Mouse (Mus musculus) left cerebral cortex, postnatal 10 days (tissue): ENCODE results near the gene Stat5b. TPM values are rescaled to one million over a fixed set of nuclear protein-coding genes. Genes with fewer than 3 reads are reported as not detected.

ENCODE experiments used
- DNase-seq, 2 experiments: peaks; one replicate each; pipeline ENCODE4 v3.0.0; 2021 to 2022; ENCODE audit warnings: low spot score in 2 of 2, mixed read lengths in 1 of 2; ENCODE audit errors: extremely low spot score in 1 of 2
- intact Hi-C: fragments of 180-260 bp; cut with DNase I; formaldehyde crosslinking; loops from one replicate; pipeline ENCODE4 v1.15.1; 2025
- total RNA-seq, 2 experiments: library from RNA; stranded (reverse); gene quantifications; 2 replicates each; pipeline ENCODE4 v1.2.3; 2021

The Stat5b gene
- total RNA-seq, 2 experiments from 2014 or later: 12.4 to 13.4 TPM

- intact Hi-C loops: no loop called here
- no peak for DNase-seq
Measured at GRCm38 (mm10) chr11:100785774-100786173, 64.8 kb downstream of the Stat5b start.

GRCm38 (mm10) chr11:100784286-100784685, 66.2 kb downstream of the Stat5b start:
- DNase-seq: no peak
- intact Hi-C loops: no loop called here

- intact Hi-C loops: no loop called here
- DNase-seq: no peak
Measured at GRCm38 (mm10) chr11:100782568-100782967, 68.0 kb downstream of the Stat5b start.

- DNase-seq: no peak
- intact Hi-C loops: no loop called here
Measured at GRCm38 (mm10) chr11:100781763-100782475, 68.6 kb downstream of the Stat5b start.

- no peak for DNase-seq
- intact Hi-C loops: no loop called here
Measured at GRCm38 (mm10) chr11:100780247-100780646, 70.3 kb downstream of the Stat5b start.

- intact Hi-C loops: loop anchor here (5.0 kb wide), 1 partner anchor 74 kb away; the partner anchor contains the start of gene Stat5b
- DNase-seq: no peak
Measured at GRCm38 (mm10) chr11:100778069-100778468, 72.5 kb downstream of the Stat5b start.

- intact Hi-C loops: loop anchor here (5.0 kb wide), 1 partner anchor 76 kb away; the partner anchor contains the start of gene Stat5b
- no peak for DNase-seq
Measured at GRCm38 (mm10) chr11:100775921-100776320, 74.6 kb downstream of the Stat5b start.

- intact Hi-C loops: no loop called here
- DNase-seq: no peak
Measured at GRCm38 (mm10) chr11:100774261-100774660, 76.3 kb downstream of the Stat5b start.

- intact Hi-C loops: no loop called here
- DNase-seq: peak in 1 of 2 experiments; percentile 88
Measured at GRCm38 (mm10) chr11:100770646-100771408, 79.7 kb downstream of the Stat5b start, which contains the start of gene Ghdc. Gene Ghdc, minus strand, starts transcription at chr11:100770957.

GRCm38 (mm10) chr11:100769980-100770379, 80.5 kb downstream of the Stat5b start:
- intact Hi-C loops: loop anchor here (10.0 kb wide), 1 partner anchor 185 kb away; no protein-coding TSS in a partner anchor
- peak in 1 of 2 experiments; percentile 49 for DNase-seq

- no peak for DNase-seq
- intact Hi-C loops: loop anchor here (10.0 kb wide), 1 partner anchor 187 kb away; no protein-coding TSS in a partner anchor
Measured at GRCm38 (mm10) chr11:100767871-100768270, 82.7 kb downstream of the Stat5b start.

- DNase-seq: no peak
- intact Hi-C loops: loop anchor here (10.0 kb wide), 1 partner anchor 188 kb away; no protein-coding TSS in a partner anchor
Measured at GRCm38 (mm10) chr11:100766726-100767125, 83.8 kb downstream of the Stat5b start.

GRCm38 (mm10) chr11:100762831-100763230, 87.7 kb downstream of the Stat5b start, which contains the start of gene Hcrt:
Gene Hcrt, minus strand, starts transcription at chr11:100762931.
- DNase-seq: no peak
- intact Hi-C loops: loop anchor here (10.0 kb wide), 1 partner anchor 192 kb away; no protein-coding TSS in a partner anchor

GRCm38 (mm10) chr11:100761547-100762045, 88.9 kb downstream of the Stat5b start:
- intact Hi-C loops: loop anchor here (2.0 to 10.0 kb wide), 2 partner anchors 47 to 193 kb away; no protein-coding TSS in a partner anchor
- DNase-seq: peak; percentile 81 to 90

- peak; percentile 84 to 88 for DNase-seq
- intact Hi-C loops: loop anchor here (2.0 to 10.0 kb wide), 2 partner anchors 45 to 195 kb away; no protein-coding TSS in a partner anchor
Measured at GRCm38 (mm10) chr11:100759611-100760233, 90.8 kb downstream of the Stat5b start, which contains the start of gene Kcnh4. Gene Kcnh4, minus strand, starts transcription at chr11:100759942.

- intact Hi-C loops: no loop called here
- peak in 1 of 2 experiments; percentile 55 for DNase-seq
Measured at GRCm38 (mm10) chr11:100758707-100759610, 91.6 kb downstream of the Stat5b start.

- no peak for DNase-seq
- intact Hi-C loops: no loop called here
Measured at GRCm38 (mm10) chr11:100757566-100757965, 93.0 kb downstream of the Stat5b start.

GRCm38 (mm10) chr11:100756476-100756875, 94.0 kb downstream of the Stat5b start:
- intact Hi-C loops: no loop called here
- no peak for DNase-seq
